Mouse (Mus musculus): ENCODE data around the gene Faf2.

DNA sequence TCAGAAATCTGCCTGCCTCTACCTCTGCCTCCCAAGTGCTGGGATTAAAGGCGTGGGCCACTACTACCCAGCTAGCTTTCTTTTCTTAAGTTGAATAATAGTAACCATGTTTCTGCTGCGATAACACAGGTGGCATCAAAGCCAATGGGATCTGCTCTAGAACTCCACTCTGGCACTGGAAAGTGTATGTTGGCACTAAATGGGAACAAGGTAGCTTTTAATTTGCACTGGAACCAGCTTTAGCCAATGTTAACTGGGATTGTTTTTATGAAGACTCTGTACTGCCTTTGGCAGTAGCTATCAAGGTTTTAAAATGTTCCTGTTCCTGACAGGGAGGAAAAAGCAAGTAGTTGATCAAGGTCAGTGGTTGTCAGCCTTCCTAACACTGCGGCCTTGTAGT is 13.4 kb downstream of the Faf2 start:
- TF ChIP-seq ZC3H11A (IDR thresholded peaks at IDR 0.05; ENCODE audit: borderline replicate concordance, low read depth, low read length): no peak
- no peak for TF ChIP-seq CHD2 (IDR thresholded peaks at IDR 0.05; ENCODE audit: low read depth, low read length)
- TF ChIP-seq ZNF384 (IDR thresholded peaks at IDR 0.05; ENCODE audit: low read depth, low read length): no peak
